Mouse (Mus musculus): ENCODE results near the gene Garnl3.

GRCm38 (mm10) chr2:32963981-32964380 lies 167.5 kb downstream of the Garnl3 start:
- TF ChIP-seq CTCF (IDR thresholded peaks at IDR 0.05; ENCODE audit: control insufficient read depth, insufficient read depth, insufficient replicate concordance, low read depth, low read length) (no peak), POLR2A (IDR thresholded peaks at IDR 0.05; ENCODE audit: control insufficient read depth, low read depth, low read length) (no peak)
